8 mouse cellular contexts compared by ENCODE assay signal in genomic region chr2:92055831-92056236, GRCm38 (mm10). TPM values are rescaled to one million over a fixed set of nuclear protein-coding genes. Genes with fewer than 3 reads are reported as not detected.
DNase-seq lines count a peak whose midpoint lies in the region; ATAC-seq and TF ChIP-seq lines count a peak whose summit lies in the region.

No protein-coding gene starts in this region.

- peak overlapping the region; percentile 75 for H3K4me2 ChIP-seq in heart, postnatal 0 days (ENCODE audit: low read depth, low read length)
- peak overlapping the region; percentile 79 for H3K4me2 ChIP-seq in liver, postnatal 0 days (ENCODE audit: low read depth, low read length)
- H3K4me2 ChIP-seq in neural tube, embryonic 11.5 days (ENCODE audit: low read depth), result peak overlapping the region; percentile 67

- H3K9me3 ChIP-seq in heart, postnatal 0 days (replicated peaks; ENCODE audit: control insufficient read depth, low read length), result no peaks in the 10 kb centered on the region
- no peaks in the 10 kb centered on the region for H3K9me3 ChIP-seq in liver, postnatal 0 days (ENCODE audit: low read length)
- H3K9me3 ChIP-seq in neural tube, embryonic 11.5 days (ENCODE audit: control insufficient read depth, low read length), result no peaks in the 10 kb centered on the region

- H3K4me1 ChIP-seq in bone marrow, adult 2 months (ENCODE audit: control insufficient read depth, insufficient read depth, low read length), result no peaks in the 10 kb centered on the region; the same call in 1 of the 2 replicates
- H3K4me1 ChIP-seq in embryonic fibroblast, embryonic 13.5 days (ENCODE audit: control insufficient read depth, insufficient read depth, low read length), result peaks cover 11% of the 10 kb centered on the region
- H3K4me1 ChIP-seq in heart, postnatal 0 days (ENCODE audit: control insufficient read depth, insufficient read depth), result peaks cover 13% of the 10 kb centered on the region
- peaks cover 26% of the 10 kb centered on the region for H3K4me1 ChIP-seq in liver, postnatal 0 days (ENCODE audit: insufficient read depth)
- peaks cover 10% of the 10 kb centered on the region; the same call in 1 of the 2 replicates for H3K4me1 ChIP-seq in neural tube, embryonic 11.5 days (ENCODE audit: control insufficient read depth, insufficient read depth, low read length)
- H3K4me1 ChIP-seq in testis, adult 2 months (ENCODE audit: control insufficient read depth, insufficient read depth, low read length), result peaks cover 14% of the 10 kb centered on the region

- no peak for TF ChIP-seq EP300 in heart, postnatal 0 days (IDR thresholded peaks at IDR 0.05; ENCODE audit: low read depth)
- TF ChIP-seq EP300 in liver, postnatal 0 days (IDR thresholded peaks at IDR 0.05; ENCODE audit: low read depth), result no peak

- peak; percentile 54 for ATAC-seq in heart, postnatal 0 days (ENCODE audit: insufficient read depth, low read depth)
- peak; percentile 59 for ATAC-seq in liver, postnatal 0 days
- ATAC-seq in neural tube, embryonic 11.5 days (ENCODE audit: insufficient read depth, low FRiP score, low TSS enrichment), result peak; percentile 32; the same call in 1 of the 2 replicates

- H3K9ac ChIP-seq in heart, postnatal 0 days (replicated peaks; ENCODE audit: low read depth, low read length), result peak overlapping the region; percentile 51; the same call in 1 of the 2 replicates
- H3K9ac ChIP-seq in liver, postnatal 0 days (replicated peaks), result peak overlapping the region; percentile 41
- peak overlapping the region; percentile 31 for H3K9ac ChIP-seq in neural tube, embryonic 11.5 days (ENCODE audit: low read length)

- H3K27ac ChIP-seq in bone marrow, adult 2 months (ENCODE audit: control insufficient read depth, insufficient read depth, low read depth, low read length, poor library complexity), result no peak overlapping the region
- peak overlapping the region; percentile 98 for H3K27ac ChIP-seq in embryonic fibroblast, embryonic 13.5 days (ENCODE audit: insufficient read depth, low read length)
- peak overlapping the region; percentile 71 for H3K27ac ChIP-seq in heart, postnatal 0 days (ENCODE audit: low read depth)
- peak overlapping the region; percentile 62 for H3K27ac ChIP-seq in liver, postnatal 0 days (ENCODE audit: low read depth)
- 0 out of 2 replicates have a peak overlapping the region, but pooled peaks have one; percentile 29 for H3K27ac ChIP-seq in neural tube, embryonic 11.5 days (ENCODE audit: low read depth, low read length)
- peak overlapping the region; percentile 22; the same call in 1 of the 2 replicates for H3K27ac ChIP-seq in testis, adult 2 months (ENCODE audit: control insufficient read depth, insufficient read depth, low read depth, low read length)

- H3K27me3 ChIP-seq in heart, postnatal 0 days (ENCODE audit: control insufficient read depth, insufficient read depth, low read length), result peaks cover 22% of the 10 kb centered on the region
- H3K27me3 ChIP-seq in liver, postnatal 0 days (ENCODE audit: insufficient read depth, low read length), result peaks cover 35% of the 10 kb centered on the region
- peaks cover 22% of the 10 kb centered on the region for H3K27me3 ChIP-seq in neural tube, embryonic 11.5 days (ENCODE audit: control insufficient read depth, insufficient read depth, low read length)
- no peaks in the 10 kb centered on the region for H3K27me3 ChIP-seq in testis, adult 2 months (ENCODE audit: control insufficient read depth, insufficient read depth, low read length)

- 1% methylated on average over 14 of the region's 14 CpGs for WGBS in bone marrow, adult 2 months
- WGBS in heart, postnatal 0 days, result 3% methylated on average over 14 of the region's 14 CpGs
- 5% methylated on average over 14 of the region's 14 CpGs for WGBS in liver, postnatal 0 days (ENCODE audit: insufficient replicate concordance)
- 2% methylated on average over 14 of the region's 14 CpGs for WGBS in neural tube, embryonic 11.5 days

- DNase-seq in A20 (ENCODE audit: low read depth, low spot score), result peak; percentile 88
- DNase-seq in heart, postnatal 0 days (ENCODE audit: low spot score), result peak; percentile 53
- DNase-seq in kidney, postnatal 36 days, result peak; percentile 47 to 70
- peak; percentile 53 for DNase-seq in liver, postnatal 0 days
- DNase-seq in neural tube, embryonic 11.5 days (ENCODE audit: low spot score), result peak; percentile 75

- no peaks in the 10 kb centered on the region for H3K36me3 ChIP-seq in heart, postnatal 0 days (replicated peaks; ENCODE audit: control insufficient read depth, insufficient read depth, low read length)
- H3K36me3 ChIP-seq in liver, postnatal 0 days (replicated peaks; ENCODE audit: insufficient read depth, low read length), result no peaks in the 10 kb centered on the region
- no peaks in the 10 kb centered on the region for H3K36me3 ChIP-seq in neural tube, embryonic 11.5 days (ENCODE audit: control insufficient read depth, insufficient read depth, low read length)
- H3K36me3 ChIP-seq in testis, adult 2 months (ENCODE audit: control insufficient read depth, insufficient read depth, low read length), result no peaks in the 10 kb centered on the region

- no peak for TF ChIP-seq POLR2A in bone marrow, adult 2 months (IDR thresholded peaks at IDR 0.05; ENCODE audit: borderline replicate concordance, control insufficient read depth, low read depth, low read length)
- peak; percentile 48; the same call in 1 of the 2 replicates for TF ChIP-seq POLR2A in embryonic fibroblast, embryonic 13.5 days (IDR thresholded peaks at IDR 0.05; ENCODE audit: low read depth, low read length)
- TF ChIP-seq POLR2A in testis, adult 2 months (IDR thresholded peaks at IDR 0.05; ENCODE audit: control insufficient read depth, low read depth, low read length), result no peak

- peak; percentile 24; the same call in 1 of the 2 replicates for TF ChIP-seq CTCF in bone marrow, adult 2 months (IDR thresholded peaks at IDR 0.05; ENCODE audit: control insufficient read depth, insufficient read depth, low read length)
- peak; percentile 38; the same call in 1 of the 2 replicates for TF ChIP-seq CTCF in embryonic fibroblast, embryonic 13.5 days (IDR thresholded peaks at IDR 0.05; ENCODE audit: borderline replicate concordance, insufficient read depth, low read length)
- peak; percentile 49 for TF ChIP-seq CTCF in heart, postnatal 0 days (IDR thresholded peaks at IDR 0.05; ENCODE audit: low read depth)
- peak; percentile 61 for TF ChIP-seq CTCF in liver, postnatal 0 days (IDR thresholded peaks at IDR 0.05; ENCODE audit: low read depth)
- TF ChIP-seq CTCF in testis, adult 2 months (IDR thresholded peaks at IDR 0.05; ENCODE audit: control insufficient read depth, insufficient read depth, insufficient replicate concordance, low read depth, low read length), result peak; percentile 30; the same call in 1 of the 2 replicates

- peak overlapping the region; percentile 25 for H3K4me3 ChIP-seq in bone marrow, adult 2 months (replicated peaks; ENCODE audit: control insufficient read depth, low read depth, low read length)
- no peak overlapping the region for H3K4me3 ChIP-seq in embryonic fibroblast, embryonic 13.5 days (ENCODE audit: insufficient read depth, low read length)
- peak overlapping the region; percentile 44 for H3K4me3 ChIP-seq in heart, postnatal 0 days (ENCODE audit: low read depth, low read length)
- H3K4me3 ChIP-seq in liver, postnatal 0 days (ENCODE audit: low read depth, low read length), result peak overlapping the region; percentile 41
- peak overlapping the region; percentile 25 for H3K4me3 ChIP-seq in neural tube, embryonic 11.5 days (ENCODE audit: low read depth, low read length)
- H3K4me3 ChIP-seq in testis, adult 2 months (ENCODE audit: control insufficient read depth, low read depth, low read length), result peak overlapping the region; percentile 48

RNA-seq across cellular contexts. Expression of gene Creb3l1, which starts 31.5 kb away (rescaled TPM):
- polyA plus RNA-seq in bone marrow, adult 2 months (2011; ENCODE audit: insufficient read depth, insufficient read length, low replicate concordance, missing spikeins), result 1.6 and 1.7 TPM in 2 replicates
- 101 and 119 TPM in 2 replicates for polyA plus RNA-seq in embryonic fibroblast, embryonic 13.5 days (2011; ENCODE audit: insufficient read length, low read depth, missing spikeins)
- total RNA-seq in heart, postnatal 0 days (2014; rRNA removed; ENCODE audit: low replicate concordance), result 3.8 and 6.7 TPM in 2 replicates
- 4.1 and 4.2 TPM in 2 replicates for polyA plus RNA-seq in heart, postnatal 0 days (2015; fragmentation: Nextera tagmentation; extraction: Ambion mirVana)
- 0.63 TPM in 2 replicates for polyA plus RNA-seq in liver, postnatal 0 days (2015; fragmentation: Nextera tagmentation; extraction: Ambion mirVana)
- 1.6 and 2.0 TPM in 2 replicates for polyA plus RNA-seq in neural tube, embryonic 11.5 days (2014; fragmentation: Nextera tagmentation; extraction: Ambion mirVana)
- 2.6 and 3.1 TPM in 2 replicates for polyA plus RNA-seq in testis, adult 2 months (2012; rRNA removed)

RNA-seq across cellular contexts. Expression of gene Phf21a, which starts 37.1 kb away (rescaled TPM):
- 21.1 and 52.8 TPM in 2 replicates for polyA plus RNA-seq in bone marrow, adult 2 months (2011; ENCODE audit: insufficient read depth, insufficient read length, low replicate concordance, missing spikeins)
- polyA plus RNA-seq in embryonic fibroblast, embryonic 13.5 days (2011; ENCODE audit: insufficient read length, low read depth, missing spikeins), result 76.2 and 89.7 TPM in 2 replicates
- 41.0 and 60.2 TPM in 2 replicates for total RNA-seq in heart, postnatal 0 days (2014; rRNA removed; ENCODE audit: low replicate concordance)
- polyA plus RNA-seq in heart, postnatal 0 days (2015; fragmentation: Nextera tagmentation; extraction: Ambion mirVana), result 8.8 and 9.9 TPM in 2 replicates
- polyA plus RNA-seq in liver, postnatal 0 days (2015; fragmentation: Nextera tagmentation; extraction: Ambion mirVana), result 2.7 TPM in 2 replicates
- polyA plus RNA-seq in neural tube, embryonic 11.5 days (2014; fragmentation: Nextera tagmentation; extraction: Ambion mirVana), result 32.1 and 34.1 TPM in 2 replicates
- 68.2 and 78.4 TPM in 2 replicates for polyA plus RNA-seq in testis, adult 2 months (2012; rRNA removed)

Comparison
In these comparisons a context has a peak if more than half of its experiments do, and no peak if none do; other contexts are left out.
1. RNA of gene Creb3l1, which starts 31.5 kb away (polyA plus RNA-seq): 101 to 119 TPM in embryonic fibroblast, embryonic 13.5 days; 4.1 to 4.2 TPM in heart, postnatal 0 days, 2.6 to 3.1 TPM in testis, adult 2 months, 1.6 to 2.0 TPM in neural tube, embryonic 11.5 days, 1.6 to 1.7 TPM in bone marrow, adult 2 months and 0.63 TPM in liver, postnatal 0 days; every median in the first group is over 10 times any median in the second.
2. Peak in every context shown above with its lines, with median percentiles within 50 percentile points of each other: DNase-seq, CTCF ChIP-seq, ATAC-seq, H3K4me2 ChIP-seq and H3K9ac ChIP-seq.